Mouse (Mus musculus): ENCODE results near the gene Fra10ac1. TPM values are rescaled to one million over a fixed set of nuclear protein-coding genes. Genes with fewer than 3 reads are reported as not detected.

Fra10ac1 gene
- polyA plus RNA-seq (2014; fragmentation: Illumina TruSeq; extraction: RNeasy Lipid Tissue Mini Kit (QIAGEN cat#74804)) = 66.2 TPM

DNA sequence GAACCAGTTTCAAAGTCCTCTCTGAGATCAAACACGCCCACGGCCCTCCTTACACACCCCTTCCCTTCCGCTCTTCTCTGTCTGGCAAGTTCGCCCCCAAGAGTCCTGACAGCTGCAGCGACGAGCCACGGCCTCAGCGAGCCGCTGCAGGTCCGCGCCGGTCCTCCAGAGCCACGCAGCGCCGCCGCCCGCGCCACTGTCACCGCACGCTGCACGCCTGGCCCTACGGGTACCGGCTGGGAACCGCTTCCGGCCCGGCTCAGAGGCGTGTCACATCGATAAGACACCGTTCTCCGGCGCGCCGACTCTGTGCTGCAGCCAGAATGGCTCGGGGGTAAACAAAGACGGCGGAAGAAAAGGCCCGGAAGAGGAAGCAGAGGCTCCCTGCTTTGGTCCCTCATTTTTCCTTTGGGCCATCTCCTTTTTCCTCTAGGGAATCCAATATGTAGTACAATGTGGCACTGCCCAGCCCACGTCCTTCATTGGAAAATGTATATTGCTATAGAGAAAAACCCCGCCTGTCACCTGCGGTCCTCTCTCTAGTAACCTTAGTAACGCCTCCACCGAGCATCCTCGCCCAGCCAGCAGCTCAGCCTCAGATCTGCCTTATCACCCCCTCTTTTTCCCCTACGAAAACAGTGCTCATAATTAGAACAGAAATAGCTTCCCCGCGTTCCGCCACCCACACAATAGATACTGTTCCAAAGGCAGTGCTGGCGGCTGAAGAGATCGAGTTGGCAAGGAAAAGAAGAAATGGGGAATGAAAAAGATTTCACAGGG lies at the start of gene Fra10ac1:
TSS of gene Fra10ac1 (minus strand) at position 252 of the 780 bp plus-strand sequence.

DNA sequence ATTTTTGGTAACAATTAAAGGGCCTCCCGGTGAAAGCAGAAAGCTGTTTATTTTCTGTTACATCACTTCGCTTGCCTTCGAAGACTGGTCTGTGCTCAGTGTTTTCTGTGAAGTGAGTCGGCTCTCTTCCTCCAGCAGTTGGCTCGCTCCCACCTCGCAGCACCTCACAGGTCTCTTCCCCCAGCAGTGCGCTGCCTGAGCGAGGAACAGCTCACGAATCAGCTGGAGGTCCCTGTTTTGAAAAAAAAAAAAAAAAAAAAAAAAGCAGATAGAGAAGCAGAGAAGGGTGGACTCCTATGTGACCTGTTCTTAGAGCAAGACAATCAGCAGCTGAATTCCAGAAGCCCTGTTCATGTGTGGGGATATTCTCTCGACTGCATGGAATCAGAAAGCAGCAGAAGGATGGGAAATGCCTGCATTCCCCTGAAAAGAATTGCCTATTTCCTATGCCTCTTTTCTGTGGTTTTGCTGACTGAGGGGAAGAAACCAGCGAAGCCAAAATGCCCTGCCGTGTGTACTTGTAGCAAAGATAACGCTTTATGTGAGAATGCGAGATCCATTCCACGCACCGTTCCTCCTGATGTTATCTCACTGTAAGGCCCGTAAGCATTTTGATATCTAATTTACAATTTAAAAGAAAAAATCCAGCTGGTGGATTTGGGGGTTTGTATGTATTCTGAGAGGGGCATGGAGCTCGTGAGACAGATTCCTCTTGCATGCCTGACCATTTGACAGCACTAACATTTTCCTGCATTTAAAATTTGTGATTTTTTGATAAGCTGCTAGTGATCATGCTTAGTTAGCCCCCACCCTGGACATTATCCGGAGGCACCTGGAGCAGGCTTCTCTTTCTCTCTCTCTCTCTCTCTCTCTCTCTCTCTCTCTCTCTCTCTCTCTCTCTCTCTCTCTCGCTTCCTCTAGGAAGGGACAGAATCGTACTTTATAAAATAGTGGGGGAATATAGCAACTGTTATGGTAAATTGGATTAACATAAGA lies 40.8 kb upstream of the Fra10ac1 start, which contains the start of gene Lgi1:
TSS of gene Lgi1 (plus strand) at position 32 of the 996 bp plus-strand sequence.

Other genes with a start within 250 kb of the Fra10ac1 start
- gene Myof, start 180.6 kb downstream of the Fra10ac1 start, polyA plus RNA-seq (2014; fragmentation: Illumina TruSeq; extraction: RNeasy Lipid Tissue Mini Kit (QIAGEN cat#74804)) = 93.1 TPM
- 34.2 TPM for gene Cep55, start 169.1 kb downstream of the Fra10ac1 start, polyA plus RNA-seq (2014; fragmentation: Illumina TruSeq; extraction: RNeasy Lipid Tissue Mini Kit (QIAGEN cat#74804))
- not detected for gene Ffar4, start 127.1 kb downstream of the Fra10ac1 start, polyA plus RNA-seq (2014; fragmentation: Illumina TruSeq; extraction: RNeasy Lipid Tissue Mini Kit (QIAGEN cat#74804))
- 11.9 TPM for gene Rbp4, start 98.9 kb downstream of the Fra10ac1 start, polyA plus RNA-seq (2014; fragmentation: Illumina TruSeq; extraction: RNeasy Lipid Tissue Mini Kit (QIAGEN cat#74804))
- gene Pde6c, start 91.4 kb downstream of the Fra10ac1 start, polyA plus RNA-seq (2014; fragmentation: Illumina TruSeq; extraction: RNeasy Lipid Tissue Mini Kit (QIAGEN cat#74804)) = not detected
- 1.2 TPM for gene Lgi1, start 40.4 kb upstream of the Fra10ac1 start, polyA plus RNA-seq (2014; fragmentation: Illumina TruSeq; extraction: RNeasy Lipid Tissue Mini Kit (QIAGEN cat#74804))
- 29.2 TPM for gene Slc35g1, start 171.8 kb upstream of the Fra10ac1 start, polyA plus RNA-seq (2014; fragmentation: Illumina TruSeq; extraction: RNeasy Lipid Tissue Mini Kit (QIAGEN cat#74804))

Data from ovary, adult 10 weeks (tissue).